Mouse (Mus musculus): ENCODE measurements around the gene Cstad. TPM values are rescaled to one million over a fixed set of nuclear protein-coding genes. Genes with fewer than 3 reads are reported as not detected.

Cstad gene
- total RNA-seq, 1 experiment from 2014 or later, result 4.4 TPM

DNA sequence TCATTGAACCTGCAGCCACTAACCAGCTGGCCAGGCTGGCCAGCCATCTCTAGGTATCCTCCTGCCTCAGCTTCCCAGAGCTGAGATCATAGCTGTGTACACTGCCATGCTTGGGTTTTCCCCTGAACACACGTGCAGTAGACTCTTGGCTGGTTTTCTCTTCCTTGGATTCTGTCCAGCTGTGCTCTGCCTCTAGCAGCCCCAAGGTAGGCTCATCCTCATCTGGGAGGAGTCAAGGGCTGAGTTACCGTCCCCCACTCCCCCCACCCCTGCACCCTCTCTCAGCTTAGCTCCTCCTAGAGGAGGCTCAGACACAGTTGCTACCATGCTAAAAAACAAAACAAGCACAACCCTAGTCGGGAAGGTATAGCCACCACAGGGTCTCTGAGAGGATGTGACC is 4.8 kb downstream of the Cstad start:
- DNase-seq, result no peak

DNA sequence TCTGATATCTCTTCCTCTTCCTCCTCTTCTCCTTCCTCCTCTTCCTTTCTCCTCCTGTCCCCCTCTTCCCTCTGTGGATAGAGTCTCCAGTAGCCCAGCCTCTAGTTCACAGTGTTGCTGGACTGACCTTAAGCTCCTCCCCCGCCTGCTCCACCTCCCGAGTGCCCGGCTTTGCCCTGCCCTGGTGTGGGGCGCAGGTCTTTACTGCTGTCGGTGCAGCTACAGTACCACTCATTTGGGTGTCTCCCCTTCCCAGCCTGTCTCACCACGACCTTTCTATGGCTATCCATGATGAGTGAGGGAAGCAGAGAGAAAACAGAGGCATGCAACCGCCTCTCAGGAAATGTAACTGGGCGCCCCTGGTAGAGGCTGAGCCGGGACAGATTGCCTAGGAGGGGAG is 5.5 kb downstream of the Cstad start:
- peak; percentile 67 for DNase-seq

GRCm38 (mm10) chr2:30600965-30601841 is 6.4 kb downstream of the Cstad start:
- peak; percentile 54 for DNase-seq

DNA sequence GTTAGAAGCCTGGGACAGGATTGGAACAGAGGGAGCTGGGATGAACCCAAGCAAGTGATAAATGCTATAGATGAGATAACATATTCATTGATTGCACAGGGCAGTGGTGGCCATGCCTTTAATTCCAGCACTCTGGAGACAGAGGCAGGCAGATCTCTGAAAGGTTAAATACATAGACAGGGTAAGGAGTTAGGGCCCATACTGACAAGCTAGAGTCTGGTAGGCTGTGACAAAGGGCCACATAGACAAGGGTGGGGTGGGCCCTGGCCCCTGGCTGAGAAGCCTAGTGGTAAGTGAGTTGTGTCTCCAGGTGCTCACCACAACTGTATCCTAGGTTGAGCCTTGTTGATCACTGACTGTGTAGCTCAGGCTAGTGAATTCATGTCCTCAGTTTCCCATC is 7.6 kb downstream of the Cstad start:
- no peak for DNase-seq

DNA sequence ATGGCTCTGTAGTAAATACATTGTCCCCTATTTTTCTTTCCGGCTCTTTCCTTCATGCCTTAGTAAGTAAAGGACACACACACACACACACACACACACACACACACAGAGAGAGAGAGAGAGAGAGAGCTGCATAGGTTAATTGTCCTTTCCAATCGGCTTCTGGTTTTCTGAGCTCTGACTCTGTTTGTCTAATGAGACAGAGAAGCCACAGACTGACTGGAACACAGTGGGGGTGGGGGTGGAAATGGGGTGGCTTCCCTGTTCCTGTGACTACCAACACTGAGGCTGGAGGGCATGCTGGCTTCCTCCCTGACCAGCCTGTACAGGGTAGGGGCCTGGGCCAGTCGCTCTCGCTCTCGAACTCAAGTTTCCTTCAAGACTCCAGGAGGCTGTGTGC is 8.9 kb downstream of the Cstad start:
- no peak for DNase-seq

DNA sequence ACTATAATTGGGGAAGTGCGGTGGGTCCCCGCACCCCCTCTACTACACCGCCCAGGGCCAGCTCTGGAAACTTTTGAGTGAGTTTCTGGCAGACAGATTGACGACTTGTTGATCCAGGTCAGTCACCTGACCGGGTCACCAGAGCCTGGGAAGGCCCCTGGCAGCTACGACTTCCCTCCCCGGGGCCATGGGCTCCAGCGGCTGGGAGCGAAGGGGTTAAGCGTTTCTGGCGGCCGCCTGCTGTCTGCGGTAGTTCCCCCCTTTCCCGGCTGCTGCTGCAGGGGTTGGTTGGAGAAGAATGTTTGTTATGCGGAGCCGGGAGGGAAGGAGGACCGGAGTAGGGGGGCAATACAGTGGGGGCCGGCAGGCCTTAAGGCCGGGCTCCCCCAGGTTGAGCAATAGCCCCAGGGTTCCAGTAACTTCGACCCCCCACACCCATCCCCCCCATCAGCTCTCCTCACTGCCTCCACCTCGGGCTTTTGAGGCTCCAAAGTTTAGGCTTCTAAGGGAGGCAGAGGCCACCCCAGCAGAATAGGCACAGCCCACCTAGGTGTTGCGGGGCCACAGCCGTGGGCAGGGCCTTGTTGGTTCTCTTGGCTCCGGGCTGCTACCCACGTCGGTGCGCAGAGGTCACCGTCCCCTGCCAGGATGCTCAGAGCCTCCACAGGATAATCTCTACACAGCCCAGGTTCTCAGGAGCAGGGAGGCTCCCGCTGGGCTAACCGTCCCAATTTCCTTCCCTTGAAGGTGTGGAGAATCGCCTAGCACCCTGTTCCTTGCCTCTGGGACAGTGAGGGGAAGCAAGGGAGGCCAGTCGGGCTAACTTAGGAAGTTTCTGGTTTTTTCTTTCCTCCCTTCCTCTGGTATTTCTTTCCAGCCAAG is 10.3 kb downstream of the Cstad start:
- no peak for DNase-seq

DNA sequence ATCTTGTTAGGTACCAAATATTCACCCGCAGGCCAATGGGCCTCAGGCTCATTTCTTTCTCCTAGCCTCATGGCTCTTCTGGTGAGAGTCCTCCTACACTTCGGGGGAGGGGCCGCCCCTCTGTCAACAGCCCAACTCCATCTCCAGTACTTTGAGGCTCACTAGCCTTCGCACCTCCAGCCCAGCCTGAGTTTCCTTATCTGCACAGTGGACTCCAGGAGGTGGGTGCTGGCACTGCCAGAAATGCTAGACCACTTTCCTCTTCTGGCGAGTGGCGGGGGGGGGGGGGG is 10.9 kb downstream of the Cstad start:
- no peak for DNase-seq

- DNase-seq, result no peak
These were observed 11.8 kb downstream of the Cstad start for GRCm38 (mm10) chr2:30606621-30607052.

DNA sequence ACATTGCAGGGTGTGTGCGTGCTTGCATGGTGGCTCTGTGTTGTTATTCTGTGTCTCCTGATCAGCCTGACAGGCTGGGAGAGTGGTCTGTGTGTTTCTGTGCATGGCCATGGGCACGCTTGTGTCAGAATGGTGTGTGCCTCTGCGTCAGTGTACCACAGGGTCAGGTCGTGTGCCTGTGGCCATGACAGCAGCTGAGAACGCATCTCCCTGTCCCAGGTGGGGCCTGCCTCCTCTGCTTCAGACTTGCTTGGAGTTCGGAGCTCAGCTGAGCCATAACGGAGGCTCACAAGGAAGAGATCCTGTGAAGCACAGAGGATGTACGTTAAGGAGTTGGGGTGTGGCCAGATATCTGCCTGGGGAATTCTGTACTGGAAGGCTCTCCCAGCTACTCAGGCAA is 13.1 kb downstream of the Cstad start:
- no peak for DNase-seq

- no peak for DNase-seq
These were observed 13.9 kb downstream of the Cstad start for GRCm38 (mm10) chr2:30608690-30609201.

DNA sequence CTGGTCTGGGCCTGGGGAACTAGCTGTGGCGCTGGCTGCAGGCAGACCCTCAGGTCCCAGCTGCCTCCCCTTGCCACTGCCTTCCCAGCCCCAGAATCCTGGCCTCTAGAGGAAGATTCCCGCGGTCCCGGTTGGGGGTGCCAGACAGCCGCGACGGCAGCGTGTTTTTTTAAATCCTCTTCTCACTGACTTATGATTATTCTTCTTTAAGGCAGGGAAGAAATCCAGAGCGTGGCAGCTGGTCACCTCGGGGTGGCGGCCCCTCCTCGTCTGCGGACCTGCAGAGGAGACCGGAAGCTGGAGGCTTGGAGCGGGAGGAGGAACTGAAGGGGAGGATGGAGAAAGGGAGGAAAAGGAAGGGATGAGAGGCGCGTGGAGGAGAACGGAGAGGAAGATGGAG is 18.7 kb downstream of the Cstad start:
- peak; percentile 65 for DNase-seq

- DNase-seq, result no peak
These were observed 19.5 kb downstream of the Cstad start for GRCm38 (mm10) chr2:30614151-30614923.

GRCm38 (mm10) chr2:30615869-30616268 is 21.0 kb downstream of the Cstad start:
- DNase-seq, result no peak

- DNase-seq, result no peak
These were observed 21.6 kb downstream of the Cstad start for GRCm38 (mm10) chr2:30616464-30616863.

DNA sequence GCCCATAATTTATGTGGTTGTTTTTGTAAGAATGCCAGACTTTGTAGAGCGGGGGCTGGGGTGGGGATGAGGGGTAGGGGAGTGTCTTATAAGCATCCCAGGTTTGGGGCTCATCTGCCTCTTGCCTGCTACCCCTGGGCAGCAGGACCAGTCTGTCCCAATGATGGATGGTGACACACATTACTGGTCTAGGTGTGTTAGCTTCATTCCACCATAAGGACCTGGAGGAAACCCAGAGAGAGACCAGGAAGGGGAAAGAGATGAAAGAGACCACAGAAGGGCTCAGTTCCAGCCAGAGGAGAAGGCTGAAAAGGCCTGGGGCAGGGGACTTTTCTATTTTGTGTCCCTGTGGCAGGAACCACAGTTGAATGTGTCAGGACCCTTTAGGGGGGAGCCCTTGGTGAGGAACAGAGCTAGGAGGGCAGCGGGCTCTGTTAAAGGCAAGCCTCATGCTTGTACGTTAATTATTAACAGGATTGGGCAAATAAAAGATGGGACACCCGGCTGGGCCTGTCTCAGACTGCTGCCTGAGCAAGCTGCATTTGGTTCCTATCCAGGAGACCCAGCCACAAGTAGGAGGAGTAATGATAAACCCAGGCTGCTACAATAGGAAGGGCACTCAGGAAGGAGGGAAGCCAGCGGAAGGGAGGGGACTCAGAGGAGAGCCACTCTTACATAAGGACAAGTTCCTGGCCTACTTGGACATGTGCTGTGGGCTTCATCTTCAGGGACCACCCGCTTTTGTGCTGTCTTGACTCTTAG is 23.8 kb downstream of the Cstad start:
- DNase-seq, result no peak

DNA sequence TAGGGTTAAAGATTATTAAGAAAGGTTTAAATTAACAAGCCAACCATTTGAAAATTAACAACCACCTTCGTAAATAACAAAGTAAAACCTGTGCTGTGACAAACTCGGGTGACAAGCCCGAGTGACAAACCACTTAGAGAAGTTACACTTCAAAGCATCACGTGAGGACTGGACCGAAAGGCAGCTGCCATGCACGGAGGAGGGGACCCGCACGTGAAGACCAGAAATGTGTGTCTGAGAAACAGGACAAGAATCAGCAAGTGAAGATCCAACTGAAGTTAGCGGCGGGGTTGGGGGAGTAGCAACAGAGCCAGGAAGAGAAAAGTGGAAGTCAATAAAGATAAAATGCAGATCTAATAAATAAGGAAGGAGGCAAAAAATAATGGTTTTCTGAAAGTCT is 29.0 kb downstream of the Cstad start:
- DNase-seq, result no peak

GRCm38 (mm10) chr2:30625296-30625826 is 30.5 kb downstream of the Cstad start:
- DNase-seq, result no peak

GRCm38 (mm10) chr2:30626058-30626675 is 31.3 kb downstream of the Cstad start:
- DNase-seq, result no peak

- no peak for DNase-seq
These were observed 32.5 kb downstream of the Cstad start for GRCm38 (mm10) chr2:30627338-30627737.

DNA sequence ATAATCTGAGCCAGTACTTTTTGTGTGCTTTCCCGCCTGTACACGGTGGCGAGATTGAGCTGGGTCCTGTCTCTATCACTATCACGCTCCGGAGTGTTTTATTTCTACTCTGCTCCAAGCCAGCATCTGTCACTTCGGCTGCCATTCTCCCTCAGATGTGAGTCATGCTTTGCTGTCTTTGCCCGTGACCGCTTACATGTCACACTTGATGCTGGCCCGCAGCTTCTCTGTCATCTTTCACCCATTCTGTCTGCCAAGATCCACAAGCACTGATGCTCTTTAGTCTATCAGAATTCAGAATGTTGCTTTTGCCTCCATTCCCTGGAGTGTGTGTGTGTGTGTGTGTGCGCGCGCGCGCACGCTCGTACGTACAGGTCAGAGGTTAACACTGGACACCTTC is 33.5 kb downstream of the Cstad start:
- no peak for DNase-seq
